Mouse (Mus musculus) lung, postnatal 0 days (tissue): ENCODE results near the gene Focad.

Experiments
- CTCF ChIP-seq: IDR thresholded peaks from 2 replicates; pipeline ENCODE4 v1.5.1; 2016; ENCODE audit warnings: antibody characterized with exemption, mild to moderate bottlenecking
- EP300 ChIP-seq: IDR thresholded peaks from 2 replicates; pipeline ENCODE4 v1.6.1; 2016; ENCODE audit warnings: antibody characterized with exemption, mild to moderate bottlenecking, control low read depth

GRCm38 (mm10) chr4:88235941-88236340, 141.5 kb downstream of the Focad start:
- TF ChIP-seq CTCF (no peak), EP300 (no peak)
